Mouse (Mus musculus) heart, adult 2 months (tissue): ENCODE measurements at regions not wholly inside any gene's neighbourhood (a gene's known extent, or its start where the extent isn't known, plus 50 kb on each side); places are given as distances from the start of the nearest gene placed in this dataset.

Experiments
- DNase-seq, 2 experiments: peaks; one replicate each; pipeline ENCODE4 v3.0.0; 2021
- H3K27ac ChIP-seq: fragments of 200-600 bp; 2 replicates; pipeline ENCODE4 v1.8.1; 2022
- H3K27me3 ChIP-seq: fragments of 200-500 bp; 2 replicates; pipeline ENCODE4 v1.6.1; 2012; ENCODE audit warnings: mild to moderate bottlenecking, low read length, inconsistent platforms, mixed read lengths; ENCODE audit not compliant: control insufficient read depth, insufficient read depth
- H3K36me3 ChIP-seq: fragments of 200-500 bp; 2 replicates; pipeline ENCODE4 v1.6.1; 2012; ENCODE audit warnings: low read length, inconsistent platforms; ENCODE audit not compliant: control insufficient read depth, insufficient read depth
- H3K4me1 ChIP-seq: fragments of 200-500 bp; 2 replicates; pipeline ENCODE4 v1.6.1; 2011; ENCODE audit warnings: low read length; ENCODE audit not compliant: control insufficient read depth, insufficient read depth
- H3K4me3 ChIP-seq: fragments of 200-600 bp; 2 replicates; pipeline ENCODE4 v1.8.1; 2022
- H3K79me2 ChIP-seq: fragments of 200-500 bp; replicated peaks from 2 replicates; pipeline ENCODE4 v1.6.1; 2012; ENCODE audit warnings: mild to moderate bottlenecking, inconsistent platforms, low read length, moderate library complexity, mixed read lengths; ENCODE audit not compliant: control insufficient read depth, insufficient read depth
- H3K9ac ChIP-seq: fragments of 200-500 bp; 2 replicates; pipeline ENCODE4 v1.6.1; 2012; ENCODE audit warnings: low read depth, mild to moderate bottlenecking, control low read depth, inconsistent platforms, low read length, mixed read lengths
- CTCF ChIP-seq: fragments of 200-600 bp; IDR thresholded peaks from 2 replicates; pipeline ENCODE4 v1.8.1; 2022; ENCODE audit warnings: antibody characterized with exemption, mild to moderate bottlenecking, moderate library complexity
- EP300 ChIP-seq: fragments of 200-500 bp; IDR thresholded peaks from 2 replicates; pipeline ENCODE4 v1.6.1; 2011; ENCODE audit warnings: low read depth, low read length, control low read depth; ENCODE audit not compliant: insufficient read depth
- POLR2A ChIP-seq: fragments of 200-500 bp; IDR thresholded peaks from 2 replicates; pipeline ENCODE4 v1.6.1; 2011; ENCODE audit warnings: mild to moderate bottlenecking, low read depth, low read length, control low read depth; ENCODE audit not compliant: insufficient read depth
- WGBS: fragments of 180-500 bp; shearing (Covaris S2); methylation state at CpG from one replicate; pipeline ENCODE4 v1.1.7; 2018; 5-methylcytosine and 5-hydroxymethylcytosine counted together
- intact Hi-C: fragments of 180-260 bp; cut with DNase I; formaldehyde crosslinking; loops from one replicate; pipeline ENCODE4 v1.15.1; 2025

DNA sequence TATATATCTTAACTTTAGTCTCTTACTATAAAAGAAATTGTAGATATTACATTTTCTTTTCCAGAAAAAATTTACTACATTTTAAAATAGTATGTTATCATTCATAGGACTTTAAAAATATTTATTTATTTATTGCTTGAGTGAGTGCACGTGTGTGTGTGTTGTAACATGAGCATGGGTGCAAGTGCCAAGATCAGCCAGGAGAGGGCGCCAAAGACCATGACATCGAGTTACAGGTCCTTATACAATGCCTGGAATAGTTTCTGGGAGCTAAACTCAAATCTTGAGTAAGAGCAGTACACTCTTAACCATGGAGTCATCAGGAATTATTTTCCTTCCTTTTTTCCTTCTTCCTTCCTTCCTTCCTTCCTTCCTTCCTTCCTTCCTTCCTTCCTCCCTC, 185.4 kb upstream of the Mageb4 start:
- no peaks in the 10 kb centered on the region for H3K36me3 ChIP-seq
- no peak for DNase-seq
- no peak for TF ChIP-seq POLR2A
- TF ChIP-seq EP300, result no peak
- TF ChIP-seq CTCF, result peak; percentile 56
- H3K9ac ChIP-seq, result no peak overlapping the region
- H3K27me3 ChIP-seq, result no peaks in the 10 kb centered on the region
- no peaks in the 10 kb centered on the region for H3K79me2 ChIP-seq
- intact Hi-C loops, result no loop called here
- WGBS, result 14% methylated on average over 3 of the region's 3 CpGs
- no peaks in the 10 kb centered on the region for H3K4me1 ChIP-seq
- no peak overlapping the region for H3K27ac ChIP-seq
- H3K4me3 ChIP-seq, result no peak overlapping the region
